Mouse (Mus musculus) mouse trophoblast stem cell (cell line): ENCODE data around the gene Tcp11l1.

ENCODE experiments used
- in situ Hi-C, 2 experiments: fragments of 300-500 bp; cut with MseI, MboI; formaldehyde crosslinking; loops; 2 replicates in 1 of 2; 3 replicates in 1 of 2; pipeline ENCODE4 v1.15.1; 2025

Gene Tcp11l1

DNA sequence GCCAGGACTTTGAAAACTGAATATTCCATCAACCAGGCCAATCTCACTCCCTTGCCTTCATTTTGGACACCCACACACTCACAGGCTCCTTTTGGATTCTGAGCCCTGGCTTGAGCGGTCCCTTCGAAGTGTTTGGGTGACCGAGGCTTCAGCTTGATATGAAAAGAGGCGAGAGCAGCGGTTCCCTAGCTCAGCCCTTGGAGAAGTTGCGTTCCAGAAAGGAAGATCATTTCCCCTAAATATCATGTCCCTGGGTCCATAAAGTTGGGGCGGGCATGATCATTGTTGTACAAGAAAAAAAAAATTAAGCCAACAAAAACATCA, 479 bp upstream of the Tcp11l1 start:
- in situ Hi-C loops = no loop called here

DNA sequence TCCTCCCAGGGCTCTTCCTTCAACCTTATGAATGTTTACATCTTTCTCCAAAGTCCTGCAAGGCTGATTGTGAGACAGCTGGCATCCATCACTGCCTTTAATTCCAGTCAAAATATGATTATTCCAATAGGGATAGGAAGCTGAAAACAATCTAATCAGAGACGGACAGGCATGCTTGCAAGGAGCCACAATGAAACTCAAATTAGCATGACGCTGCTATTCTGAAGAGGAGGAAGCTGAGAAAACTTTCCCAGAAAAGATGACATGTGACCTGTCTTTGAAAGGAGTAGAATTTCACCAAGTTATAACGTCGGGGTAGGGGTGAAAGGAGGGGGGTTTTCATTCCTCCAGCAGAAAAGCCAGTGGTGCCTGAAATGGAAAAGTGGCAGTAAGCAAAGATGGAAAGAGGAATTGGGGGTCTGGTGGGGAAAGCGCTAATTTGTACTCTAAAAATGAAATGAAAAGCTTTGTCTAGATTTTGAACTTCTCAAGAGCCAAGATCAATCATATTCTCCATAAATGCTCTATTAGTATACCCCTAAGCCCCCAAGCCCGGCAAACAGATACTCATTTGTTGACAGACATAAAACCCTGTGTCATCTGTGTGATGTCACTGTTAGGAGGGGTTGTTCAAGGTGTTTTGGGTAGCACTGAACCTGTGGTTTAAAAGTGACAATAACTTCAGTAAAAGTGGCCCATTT, 1.1 kb downstream of the Tcp11l1 start:
- in situ Hi-C loops = no loop called here

DNA sequence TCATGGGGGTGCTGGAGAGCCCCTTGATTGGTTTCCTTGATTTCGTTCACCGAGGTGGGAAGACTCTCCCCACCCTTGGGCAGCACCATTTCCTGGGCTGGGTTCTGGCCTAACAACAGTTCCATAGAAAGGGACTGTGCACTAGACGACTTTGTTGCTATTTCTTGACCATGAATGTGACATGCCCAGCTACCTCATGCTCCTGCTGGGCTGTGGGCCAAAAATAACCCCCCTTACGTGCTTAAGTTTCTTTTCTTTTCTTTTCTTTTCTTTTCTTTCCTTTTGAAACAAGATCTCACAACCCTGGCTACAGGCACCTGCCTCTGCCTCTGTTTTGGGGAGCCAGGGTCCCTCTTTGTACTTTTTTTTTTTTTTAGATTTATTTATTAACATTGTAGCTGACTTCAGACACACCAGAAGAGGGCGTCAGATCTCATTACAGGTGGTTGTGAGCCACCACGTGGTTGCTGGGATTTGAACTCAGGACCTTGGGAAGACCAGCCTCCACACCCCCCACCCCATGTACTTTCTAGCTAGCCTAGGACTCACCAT, 2.1 kb downstream of the Tcp11l1 start:
- in situ Hi-C loops = no loop called here

DNA sequence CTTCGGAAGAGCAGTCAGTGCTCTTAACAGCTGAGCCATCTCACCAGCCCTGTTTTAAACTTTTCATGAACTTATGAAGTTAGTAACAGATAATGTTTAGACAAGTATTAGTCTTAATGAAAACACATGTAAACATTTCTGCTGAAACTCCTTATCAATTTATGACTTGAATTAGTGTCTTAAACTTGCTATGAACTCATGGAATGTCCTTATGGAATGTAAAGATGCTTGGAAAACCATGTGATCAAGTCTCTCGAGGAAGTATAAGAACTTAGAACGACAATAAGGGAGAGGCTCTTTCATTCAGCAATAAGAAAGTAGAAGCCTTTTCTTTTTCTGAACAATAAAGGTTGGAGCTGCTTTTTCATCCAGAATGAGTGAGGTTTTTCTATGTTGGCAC, 7.6 kb downstream of the Tcp11l1 start:
- in situ Hi-C loops = no loop called here

DNA sequence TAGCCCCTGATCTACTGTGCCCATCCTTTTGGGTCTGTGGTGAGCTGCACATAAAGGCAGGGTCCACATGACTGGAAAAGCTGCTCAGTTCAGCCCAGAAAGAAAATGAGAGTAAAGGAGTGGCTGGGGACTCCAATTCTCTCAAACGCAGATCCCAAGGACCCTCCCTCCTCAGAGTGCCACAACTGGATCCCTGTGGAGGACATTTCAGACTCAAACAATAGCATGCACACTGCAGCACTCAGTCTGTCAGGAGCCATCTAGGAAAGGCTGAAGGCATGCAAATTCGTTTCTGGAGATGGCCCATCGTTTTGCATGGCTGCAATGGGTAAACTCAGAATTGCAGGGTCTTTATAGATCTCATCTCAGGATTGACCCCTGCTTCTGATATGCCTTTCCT, 8.8 kb downstream of the Tcp11l1 start:
- in situ Hi-C loops = no loop called here

DNA sequence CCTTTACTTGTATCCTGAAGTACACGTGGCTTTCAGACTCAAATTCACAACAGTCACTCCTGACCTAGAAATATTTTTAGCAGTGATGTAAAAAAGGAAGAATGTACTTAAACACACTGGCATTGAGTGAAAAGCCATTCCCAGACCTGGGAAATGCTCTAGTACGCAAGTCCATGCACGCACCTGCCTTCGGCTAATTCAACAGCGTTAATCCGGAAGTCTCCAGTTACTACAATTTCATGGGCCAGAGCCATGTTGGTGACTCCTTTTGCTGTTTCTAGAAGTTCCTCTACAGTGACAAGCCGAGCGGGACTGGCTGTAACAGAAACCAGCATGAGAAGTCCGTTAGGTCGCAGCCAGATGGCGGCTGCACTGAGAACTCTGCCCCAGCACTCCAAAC, 12.3 kb downstream of the Tcp11l1 start:
- in situ Hi-C loops = no loop called here

DNA sequence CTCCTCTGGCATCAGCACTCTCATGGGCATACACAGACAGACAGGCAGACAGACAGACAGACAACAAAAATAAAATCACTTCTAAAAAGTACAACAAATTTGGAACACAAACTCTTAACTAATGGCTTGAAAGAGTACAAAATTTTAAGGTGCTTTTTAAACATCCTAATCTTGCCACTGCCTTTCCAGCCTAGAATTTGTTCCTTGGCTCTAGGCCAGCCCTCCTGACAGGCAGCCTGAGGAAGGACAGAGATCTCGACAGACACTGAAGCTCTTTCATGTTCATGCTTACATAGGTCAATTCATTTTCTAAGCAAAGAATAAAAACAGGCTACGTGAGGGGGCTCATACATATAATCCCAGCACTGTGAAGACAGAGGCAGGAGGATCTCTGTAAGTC, 19.4 kb downstream of the Tcp11l1 start:
- in situ Hi-C loops = no loop called here

DNA sequence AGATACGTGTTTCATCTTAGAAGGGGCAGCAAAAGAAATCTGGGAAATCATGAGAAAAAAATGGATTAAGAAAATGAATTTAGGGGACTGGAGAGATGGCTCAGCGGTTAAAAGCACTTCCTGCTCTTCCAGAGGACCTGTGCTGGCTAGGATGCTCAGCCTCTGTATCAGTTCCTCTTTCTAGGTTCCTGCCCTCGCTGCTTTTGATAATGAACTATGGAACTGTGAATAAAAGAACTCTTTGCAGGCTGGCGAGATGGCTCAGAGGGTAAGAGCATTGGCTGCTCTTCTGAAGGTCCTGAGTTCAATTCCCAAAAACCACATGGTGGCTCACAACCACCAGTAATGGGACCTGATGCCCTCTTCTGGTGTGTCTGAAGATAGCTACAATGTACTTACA, 21.2 kb downstream of the Tcp11l1 start:
- in situ Hi-C loops = no loop called here

DNA sequence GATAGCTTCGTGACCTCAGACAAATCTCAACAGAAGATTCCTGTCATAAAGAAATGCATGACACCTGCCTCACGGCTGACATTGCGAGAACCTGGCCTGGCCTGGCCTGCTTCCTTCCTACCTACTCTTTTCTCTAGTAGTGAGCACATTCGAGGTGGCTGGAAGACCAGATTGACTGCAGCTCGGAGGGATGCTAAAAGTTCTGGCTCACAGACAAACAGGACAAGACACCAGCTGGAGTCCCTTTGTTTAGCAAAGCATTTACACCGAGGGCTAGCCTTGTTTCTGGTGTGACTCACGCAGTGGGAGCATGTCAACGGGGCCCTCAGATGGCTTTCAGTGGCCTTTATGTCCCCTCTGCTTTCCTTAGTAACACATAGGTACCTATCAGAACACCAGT, 23.2 kb downstream of the Tcp11l1 start:
- in situ Hi-C loops = loop anchor here in 1 of 2 experiments (10.0 kb wide), 1 partner anchor 66 kb away; no protein-coding TSS in a partner anchor

DNA sequence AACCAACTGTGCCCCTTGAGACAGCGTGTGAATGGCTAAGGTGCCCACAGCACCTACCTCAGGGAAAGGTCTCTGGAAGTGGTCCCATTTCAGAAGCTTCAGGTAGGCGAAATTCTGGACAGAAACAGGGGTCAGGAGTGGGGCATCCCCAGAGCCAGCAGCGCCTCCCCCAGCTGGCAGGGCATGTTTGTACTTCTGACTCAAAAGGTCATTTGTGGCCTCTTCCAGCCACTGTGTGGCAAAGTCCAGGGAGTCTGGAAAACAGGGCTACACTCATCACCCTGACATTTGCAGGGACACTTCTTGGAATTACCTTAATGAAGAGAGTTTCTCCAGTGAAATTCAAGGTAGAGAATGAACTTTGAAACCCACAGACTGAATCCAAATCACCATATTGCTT, 23.6 kb downstream of the Tcp11l1 start:
- in situ Hi-C loops = loop anchor here in 1 of 2 experiments (10.0 kb wide), 1 partner anchor 66 kb away; no protein-coding TSS in a partner anchor

DNA sequence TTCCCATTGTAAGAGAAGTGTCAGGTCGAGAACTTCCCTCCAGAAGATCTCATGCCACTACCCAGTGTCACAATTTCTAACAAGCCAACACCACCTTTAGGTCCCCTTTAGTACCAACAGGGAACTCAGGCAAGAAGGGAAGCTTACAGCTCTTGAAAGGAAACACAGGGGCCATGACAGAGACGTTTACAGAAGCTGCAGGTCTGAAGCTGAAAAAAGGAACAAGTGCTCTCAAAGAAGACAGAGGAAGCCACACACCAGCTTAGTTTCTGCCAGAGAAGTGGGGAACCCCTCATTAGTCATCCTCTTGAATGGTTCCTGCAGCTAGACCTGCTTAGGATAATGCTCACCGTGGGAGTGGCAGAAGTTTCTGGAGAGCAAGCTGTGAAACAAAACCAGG, 24.7 kb downstream of the Tcp11l1 start:
- in situ Hi-C loops = loop anchor here in 1 of 2 experiments (10.0 kb wide), 1 partner anchor 68 kb away; no protein-coding TSS in a partner anchor

DNA sequence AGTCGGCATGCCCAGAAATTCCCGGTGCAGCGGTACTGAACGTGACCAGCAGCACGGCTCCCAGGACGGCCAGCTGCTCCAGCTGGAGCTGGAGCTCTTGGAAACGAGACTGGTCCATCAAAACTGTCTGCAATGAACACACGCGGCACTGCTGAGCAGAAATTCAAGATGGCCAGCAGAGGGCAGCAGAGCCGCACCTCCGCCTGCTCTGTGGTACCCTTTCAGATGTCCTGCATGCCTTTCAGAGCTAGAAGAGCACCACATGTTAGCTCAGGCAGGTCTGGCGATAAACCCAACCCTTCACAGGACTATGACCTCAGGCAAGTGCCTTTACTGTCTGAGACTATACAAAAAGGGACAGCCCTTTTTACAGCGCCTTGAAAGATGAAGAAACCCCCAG, 26.6 kb downstream of the Tcp11l1 start:
- in situ Hi-C loops = loop anchor here in 1 of 2 experiments (10.0 kb wide), 1 partner anchor 69 kb away; no protein-coding TSS in a partner anchor

DNA sequence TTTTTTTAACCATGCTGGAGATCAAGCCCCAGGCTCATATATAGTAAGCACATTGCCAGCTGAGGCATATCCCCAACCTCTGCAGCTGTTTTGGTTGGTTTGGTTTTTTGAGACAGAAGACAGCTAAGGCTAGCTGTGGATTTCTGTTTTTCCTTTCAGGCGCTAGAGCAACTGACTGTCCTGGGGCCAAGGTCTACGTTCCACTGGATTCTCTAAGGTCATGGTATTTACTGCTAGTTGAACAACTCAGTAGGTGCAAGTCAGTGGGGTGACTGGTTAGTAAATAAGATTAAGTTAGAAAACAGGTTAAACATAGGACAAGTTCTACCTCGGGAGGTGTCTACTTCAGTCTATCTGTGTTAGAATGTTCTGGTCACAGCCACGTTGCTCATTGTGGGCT, 27.2 kb downstream of the Tcp11l1 start:
- in situ Hi-C loops = loop anchor here in 1 of 2 experiments (10.0 kb wide), 1 partner anchor 70 kb away; no protein-coding TSS in a partner anchor

DNA sequence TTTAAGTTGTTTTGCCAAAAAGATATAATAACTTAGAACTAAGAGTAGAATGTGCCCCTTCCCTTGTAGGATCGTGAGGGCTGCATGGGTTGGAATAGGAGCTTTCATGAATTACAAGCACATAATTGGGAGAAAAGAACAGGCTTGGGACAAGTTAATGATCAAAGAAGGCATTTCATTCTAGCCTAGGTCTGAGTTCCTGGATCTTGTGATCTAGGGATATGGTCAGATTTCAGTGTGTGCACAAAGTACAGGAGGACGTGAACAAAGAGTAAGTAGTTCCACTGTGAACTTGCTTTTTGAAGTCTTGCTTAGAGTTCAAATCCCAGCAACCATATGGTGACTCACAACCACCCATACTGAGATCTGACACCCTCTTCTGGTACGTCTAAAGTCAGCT, 34.6 kb downstream of the Tcp11l1 start:
- in situ Hi-C loops = no loop called here

DNA sequence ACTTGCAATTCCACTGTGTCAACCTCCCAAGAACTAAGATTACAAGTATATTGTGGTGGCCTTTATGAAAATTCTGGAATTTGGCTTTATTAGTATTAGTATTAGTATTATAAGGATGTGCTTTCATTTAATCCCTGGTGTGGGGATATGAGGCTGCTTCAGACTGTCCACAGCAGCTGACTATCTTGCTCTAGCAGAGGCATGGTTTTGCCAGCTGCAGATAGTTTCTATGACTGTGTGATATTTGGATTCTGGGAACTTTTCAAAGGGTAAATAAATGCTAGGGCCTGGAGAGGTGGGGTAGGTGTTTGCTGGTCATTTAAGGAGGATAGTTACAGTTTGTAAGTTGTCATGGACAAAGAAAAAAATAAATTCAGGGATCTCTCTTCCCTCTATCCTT, 40.2 kb downstream of the Tcp11l1 start:
- in situ Hi-C loops = no loop called here

DNA sequence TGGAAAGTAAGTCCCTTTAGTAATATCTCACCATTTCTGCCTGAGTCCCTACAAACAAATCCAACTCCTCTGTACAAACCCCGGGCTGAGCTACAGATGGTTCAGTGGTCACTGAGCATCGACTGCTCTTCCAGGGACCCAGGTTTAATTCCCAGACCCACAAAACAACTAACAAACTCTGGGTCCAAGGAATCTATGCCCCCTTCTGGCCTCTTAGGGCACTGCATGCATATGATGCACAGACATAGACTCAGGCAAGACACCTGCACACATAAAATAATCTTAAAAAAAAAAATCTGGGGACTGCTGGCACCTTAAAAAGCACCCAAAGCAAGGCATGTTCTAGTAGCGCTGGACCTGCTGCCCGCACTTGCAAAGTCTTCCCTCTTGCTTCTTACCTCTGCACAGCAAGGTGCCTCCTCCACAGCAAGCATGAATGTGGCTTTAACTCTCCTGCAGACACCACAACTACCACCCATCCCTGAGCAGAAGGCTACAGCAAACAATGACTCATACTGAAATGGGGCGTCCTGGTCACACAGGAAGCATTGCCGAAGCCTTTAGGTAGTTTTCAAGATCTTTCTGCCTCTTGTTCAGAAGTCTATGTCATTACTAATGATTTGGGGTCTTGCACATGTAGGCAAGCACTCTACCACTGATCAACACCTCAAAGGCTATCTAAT, 42.7 kb downstream of the Tcp11l1 start:
- in situ Hi-C loops = no loop called here

DNA sequence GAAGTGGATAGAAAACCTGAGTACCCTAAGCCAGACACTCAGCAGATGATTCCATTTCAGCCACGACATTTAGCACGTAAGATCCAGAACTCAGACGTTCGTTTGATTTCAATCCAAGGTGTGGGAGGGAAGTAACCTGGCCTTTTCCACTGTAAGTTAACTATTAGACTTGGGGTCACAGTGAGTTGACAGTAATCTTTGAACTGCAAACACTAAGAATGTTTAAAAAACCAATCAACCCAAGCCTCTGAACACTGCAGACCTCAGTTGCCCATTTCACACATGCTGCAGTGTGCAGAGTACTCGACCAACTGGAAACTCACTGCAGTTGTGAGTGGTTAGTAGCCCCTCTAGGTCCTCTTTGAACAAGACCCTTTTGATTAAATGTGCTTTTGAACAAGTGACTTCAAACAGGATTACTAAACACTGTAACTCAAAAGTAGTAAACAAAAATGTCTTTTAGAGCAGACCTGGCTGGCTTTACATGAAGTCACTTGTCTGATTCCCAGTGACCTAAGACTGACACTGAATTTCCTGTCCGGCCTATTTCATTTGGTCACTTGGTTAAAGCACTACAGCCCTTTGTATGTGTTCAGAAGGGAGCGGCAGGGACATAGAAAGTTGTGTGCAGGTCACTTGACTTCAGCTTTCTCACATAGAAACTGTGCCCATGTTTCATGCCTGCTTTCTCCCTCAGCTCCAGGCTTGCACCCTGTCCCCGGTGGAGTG, 48.4 kb downstream of the Tcp11l1 start:
- in situ Hi-C loops = no loop called here

DNA sequence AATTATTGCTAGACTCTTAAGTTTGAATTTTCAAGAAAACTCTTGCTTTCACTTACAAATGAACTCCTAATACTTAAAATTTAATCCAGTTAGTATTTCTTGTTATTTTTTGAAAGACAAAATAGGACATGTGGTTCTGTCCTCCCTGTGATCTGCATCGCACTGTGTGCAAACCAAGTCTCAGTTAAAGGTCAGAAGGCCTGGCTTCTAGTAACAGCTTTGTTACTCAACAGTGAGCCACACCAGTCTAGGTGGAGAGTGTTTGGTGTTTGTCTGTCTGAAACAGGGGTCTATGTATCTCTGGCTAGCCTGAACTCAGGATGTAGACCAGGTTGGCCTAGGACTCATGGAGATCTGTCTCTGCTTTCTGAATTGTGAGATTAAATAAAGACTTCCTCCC, 53.3 kb downstream of the Tcp11l1 start:
- in situ Hi-C loops = no loop called here

DNA sequence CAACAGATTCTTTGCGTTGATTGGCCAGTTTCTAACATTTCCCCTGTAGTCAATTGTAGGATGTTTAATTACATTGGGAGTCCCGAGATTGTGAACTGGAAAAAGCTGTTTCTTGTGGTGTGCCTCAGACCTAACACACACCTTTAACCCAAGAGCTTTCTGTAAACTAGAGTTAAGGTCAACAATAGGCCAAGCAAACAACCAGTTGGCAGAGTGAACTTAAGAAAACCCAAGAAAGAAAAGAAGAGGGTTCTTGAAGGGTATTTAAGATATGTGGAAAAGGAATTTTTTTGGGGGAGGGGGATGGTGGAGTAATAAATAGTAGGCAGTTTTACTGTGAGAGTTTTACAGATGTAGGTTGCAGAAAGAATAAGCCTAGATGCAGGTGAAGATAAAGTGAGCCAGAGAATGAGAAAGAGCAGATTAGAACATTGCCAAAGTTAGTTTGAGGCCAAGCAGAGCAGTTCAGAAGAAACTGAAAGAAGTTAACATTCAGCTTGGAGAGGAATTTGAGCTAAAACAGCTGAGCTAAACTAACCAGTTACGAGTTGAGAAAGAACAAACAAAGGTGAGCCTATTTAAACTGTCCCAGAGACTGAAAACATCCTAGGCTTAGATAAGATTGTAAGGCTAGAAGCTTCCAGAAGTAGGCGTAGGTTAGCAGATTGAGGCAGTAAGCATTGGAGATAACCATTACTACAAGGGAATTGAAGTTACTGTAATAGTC, 95.8 kb downstream of the Tcp11l1 start:
- in situ Hi-C loops = no loop called here

DNA sequence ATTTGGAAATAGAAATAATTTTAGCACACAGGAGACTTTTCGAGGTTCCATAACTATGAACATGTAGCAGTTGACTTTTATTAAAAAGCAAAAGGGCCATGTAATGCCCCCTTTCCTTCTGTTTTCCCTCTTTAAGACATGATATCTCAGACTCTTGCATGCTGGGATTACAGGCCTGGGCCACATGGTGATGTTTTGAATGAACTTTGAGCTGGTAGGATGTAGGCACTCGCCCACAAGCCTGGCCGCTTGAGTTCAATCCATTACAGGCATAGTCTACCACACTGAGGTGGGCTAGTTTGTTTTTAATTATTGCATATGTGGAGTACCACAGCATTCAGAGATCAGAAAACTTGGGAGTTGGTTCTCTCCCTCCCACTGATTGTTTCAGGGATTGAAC, 97.2 kb downstream of the Tcp11l1 start:
- in situ Hi-C loops = no loop called here
